Mouse (Mus musculus): Measurements from ENCODE around the gene Sfta2. TPM values are rescaled to one million over a fixed set of nuclear protein-coding genes. Genes with fewer than 3 reads are reported as not detected.

Sfta2 gene
- total and polyA plus RNA-seq, 3 experiments: not detected

DNA sequence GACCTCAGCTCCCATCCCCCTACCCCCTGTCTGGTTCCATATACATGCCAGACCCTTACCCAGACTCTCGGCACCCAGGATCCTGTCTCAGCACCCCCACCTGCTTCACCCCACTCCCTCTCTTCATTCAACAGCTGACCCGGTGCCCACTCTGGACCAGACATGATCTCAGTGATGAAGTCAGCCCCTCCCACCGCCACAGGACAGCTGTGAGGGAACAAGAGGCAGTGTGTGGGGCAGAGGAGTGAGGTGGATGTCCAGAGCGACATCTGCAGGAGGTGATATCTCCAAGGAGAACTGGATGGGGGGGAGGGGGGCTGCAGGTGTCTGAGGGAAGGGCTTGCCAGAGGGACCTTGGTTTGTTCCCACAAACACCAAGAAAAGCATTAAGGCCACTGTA lies 90.5 kb downstream of the Sfta2 start:
- Histone ChIP-seq H3K9ac (ENCODE audit: control insufficient read depth, low read depth, low read length, poor library complexity, severe bottlenecking) (no peak overlapping the region), H3K4me3 (ENCODE audit: control insufficient read depth in 1 of 2, insufficient read depth in 1 of 2, low read depth in 2 of 2, low read length in 2 of 2) (no peak overlapping the region), H3K27me3 (ENCODE audit: control insufficient read depth in 1 of 2, insufficient read depth in 2 of 2, low read length in 2 of 2) (no peaks in the 10 kb centered on the region), H3K9me3 (replicated peaks; ENCODE audit: insufficient read depth, low read length) (no peaks in the 10 kb centered on the region), H3K27ac (ENCODE audit: control insufficient read depth, low read depth, low read length) (no peak overlapping the region), H3K79me2 (ENCODE audit: control insufficient read depth, insufficient read depth, low read length, poor library complexity) (no peaks in the 10 kb centered on the region), H3K36me3 (ENCODE audit: control insufficient read depth in 1 of 2, insufficient read depth in 2 of 2, low read length in 2 of 2) (no peaks in the 10 kb centered on the region), H3K4me1 (ENCODE audit: control insufficient read depth in 1 of 2, insufficient read depth in 2 of 2, low read length in 2 of 2) (no peaks in the 10 kb centered on the region)
- TF ChIP-seq ZKSCAN1 (IDR thresholded peaks at IDR 0.05; ENCODE audit: low read depth, low read length) (no peak), MXI1 (IDR thresholded peaks at IDR 0.05; ENCODE audit: low read depth, low read length) (no peak), HCFC1 (IDR thresholded peaks at IDR 0.05; ENCODE audit: low read depth, low read length) (no peak), SIN3A (IDR thresholded peaks at IDR 0.05; ENCODE audit: low read length) (no peak), CHD1 (IDR thresholded peaks at IDR 0.05; ENCODE audit: low read depth, low read length) (no peak), ZMIZ1 (IDR thresholded peaks at IDR 0.05; ENCODE audit: low read depth, low read length) (no peak), MAX (IDR thresholded peaks at IDR 0.05; ENCODE audit: low read length) (no peak), UBTF (IDR thresholded peaks at IDR 0.05; ENCODE audit: borderline replicate concordance, insufficient read depth, low read depth, low read length) (no peak), NRF1 (IDR thresholded peaks at IDR 0.05; ENCODE audit: insufficient read depth, low read depth, low read length, poor library complexity, severe bottlenecking) (no peak), KAT2A (conservative IDR thresholded peaks at IDR 0.05; ENCODE audit: low read depth, low read length) (no peak), NELFE (IDR thresholded peaks at IDR 0.05; ENCODE audit: low read depth, low read length) (no peak), GABPA (IDR thresholded peaks at IDR 0.05; ENCODE audit: low read depth, low read length) (no peak), ZNF384 (IDR thresholded peaks at IDR 0.05; ENCODE audit: low read depth, low read length) (no peak), USF2 (IDR thresholded peaks at IDR 0.05; ENCODE audit: borderline replicate concordance in 1 of 2, insufficient read depth in 1 of 2, low read depth in 1 of 2, low read length in 2 of 2) (no peak), MAFK (IDR thresholded peaks at IDR 0.05; ENCODE audit: borderline replicate concordance, low read depth, low read length) (no peak), TBP (IDR thresholded peaks at IDR 0.05; ENCODE audit: low read depth, low read length) (no peak), ETS1 (IDR thresholded peaks at IDR 0.05; ENCODE audit: low read depth, low read length) (no peak), RCOR1 (IDR thresholded peaks at IDR 0.05; ENCODE audit: low read depth, low read length) (no peak), CTCF (IDR thresholded peaks at IDR 0.05 in 2 of 3, conservative IDR thresholded peaks at IDR 0.05 in 1 of 3; ENCODE audit: control insufficient read depth in 1 of 3, insufficient read depth in 1 of 3, low read depth in 2 of 3, low read length in 3 of 3, poor library complexity in 1 of 3, severe bottlenecking in 1 of 3) (no peak), POLR2AphosphoS2 (IDR thresholded peaks at IDR 0.05; ENCODE audit: low read length) (no peak)
- no peak for DNase-seq (ENCODE audit: low read depth, low spot score)

DNA sequence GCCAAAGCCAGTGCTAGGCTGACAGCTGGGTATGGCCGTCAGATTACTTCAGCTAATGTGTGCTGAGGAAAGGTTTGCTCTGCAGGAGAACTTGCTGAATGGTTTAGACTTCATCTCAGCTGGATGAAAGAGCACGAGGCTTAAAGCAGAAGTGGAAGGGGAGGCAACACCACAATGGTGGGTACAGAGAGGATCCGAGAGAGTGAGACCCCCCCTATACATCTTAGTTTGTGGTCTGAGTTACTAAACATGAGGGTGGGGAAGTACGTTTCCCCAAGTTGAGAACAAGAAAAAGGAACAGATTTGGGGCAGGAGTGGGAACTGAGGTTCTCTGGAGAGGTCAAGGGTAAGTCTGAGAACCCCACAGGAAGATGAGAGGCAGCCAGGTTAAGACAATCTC lies 91.0 kb downstream of the Sfta2 start:
- no peak overlapping the region for H3K9ac ChIP-seq (ENCODE audit: control insufficient read depth, low read depth, low read length, poor library complexity, severe bottlenecking)
- H3K4me3 ChIP-seq (ENCODE audit: control insufficient read depth in 1 of 2, insufficient read depth in 1 of 2, low read depth in 2 of 2, low read length in 2 of 2): no peak overlapping the region
- H3K79me2 ChIP-seq (ENCODE audit: control insufficient read depth, insufficient read depth, low read length, poor library complexity): no peaks in the 10 kb centered on the region
- H3K36me3 ChIP-seq (ENCODE audit: control insufficient read depth in 1 of 2, insufficient read depth in 2 of 2, low read length in 2 of 2): no peaks in the 10 kb centered on the region
- H3K9me3 ChIP-seq (replicated peaks; ENCODE audit: insufficient read depth, low read length): no peaks in the 10 kb centered on the region
- DNase-seq (ENCODE audit: low read depth, low spot score): no peak
- no peak overlapping the region for H3K27ac ChIP-seq (ENCODE audit: control insufficient read depth, low read depth, low read length)
- TF ChIP-seq TBP (IDR thresholded peaks at IDR 0.05; ENCODE audit: low read depth, low read length): no peak
- no peak for TF ChIP-seq POLR2AphosphoS5 (IDR thresholded peaks at IDR 0.05; ENCODE audit: borderline replicate concordance, low read depth, low read length)
- TF ChIP-seq E2F4 (IDR thresholded peaks at IDR 0.05; ENCODE audit: borderline replicate concordance, low read depth, low read length): no peak
- no peak for TF ChIP-seq USF2 (IDR thresholded peaks at IDR 0.05; ENCODE audit: borderline replicate concordance in 1 of 2, insufficient read depth in 1 of 2, low read depth in 1 of 2, low read length in 2 of 2)
- no peak for TF ChIP-seq NRF1 (IDR thresholded peaks at IDR 0.05; ENCODE audit: insufficient read depth, low read depth, low read length, poor library complexity, severe bottlenecking)
- no peak for TF ChIP-seq CHD1 (IDR thresholded peaks at IDR 0.05; ENCODE audit: low read depth, low read length)
- no peak for TF ChIP-seq EP300 (IDR thresholded peaks at IDR 0.05; ENCODE audit: low read depth in 1 of 2, low read length in 2 of 2)
- no peak for TF ChIP-seq ZNF384 (IDR thresholded peaks at IDR 0.05; ENCODE audit: low read depth, low read length)
- TF ChIP-seq MXI1 (IDR thresholded peaks at IDR 0.05; ENCODE audit: low read depth, low read length): no peak
- TF ChIP-seq POLR2A (IDR thresholded peaks at IDR 0.05; ENCODE audit: control insufficient read depth in 1 of 2, insufficient read depth in 1 of 2, low read depth in 1 of 2, low read length in 2 of 2, poor library complexity in 1 of 2): no peak
- TF ChIP-seq ZMIZ1 (IDR thresholded peaks at IDR 0.05; ENCODE audit: low read depth, low read length): no peak
- no peak for TF ChIP-seq HCFC1 (IDR thresholded peaks at IDR 0.05; ENCODE audit: low read depth, low read length)
- TF ChIP-seq UBTF (IDR thresholded peaks at IDR 0.05; ENCODE audit: borderline replicate concordance, insufficient read depth, low read depth, low read length): no peak
- TF ChIP-seq MYB (IDR thresholded peaks at IDR 0.05; ENCODE audit: low read depth, low read length): no peak
- TF ChIP-seq POLR2AphosphoS2 (IDR thresholded peaks at IDR 0.05; ENCODE audit: low read length): no peak
- TF ChIP-seq ZKSCAN1 (IDR thresholded peaks at IDR 0.05; ENCODE audit: low read depth, low read length): no peak
- TF ChIP-seq MAX (IDR thresholded peaks at IDR 0.05; ENCODE audit: low read length): no peak
- no peaks in the 10 kb centered on the region for H3K27me3 ChIP-seq (ENCODE audit: control insufficient read depth in 1 of 2, insufficient read depth in 2 of 2, low read length in 2 of 2)
- H3K4me1 ChIP-seq (ENCODE audit: control insufficient read depth in 1 of 2, insufficient read depth in 2 of 2, low read length in 2 of 2): no peaks in the 10 kb centered on the region
